Mouse (Mus musculus) cerebellum, adult 2 months (tissue): ENCODE measurements at regions not wholly inside any gene's neighbourhood (a gene's known extent, or its start where the extent isn't known, plus 50 kb on each side); places are given as distances from the start of the nearest gene placed in this dataset.

Experiments
- DNase-seq, 2 experiments: peaks; one replicate each; pipeline ENCODE4 v3.0.0; 2021
- H3K27ac ChIP-seq: fragments of 200-500 bp; 2 replicates; pipeline ENCODE4 v1.5.1; 2012; ENCODE audit warnings: low read length, control low read depth, inconsistent platforms; ENCODE audit not compliant: insufficient read depth
- H3K27me3 ChIP-seq: fragments of 200-500 bp; 2 replicates; pipeline ENCODE4 v1.6.1; 2012; ENCODE audit warnings: inconsistent platforms, mild to moderate bottlenecking, low read length, moderate library complexity; ENCODE audit not compliant: control insufficient read depth, insufficient read depth
- H3K4me1 ChIP-seq: fragments of 200-500 bp; 2 replicates; pipeline ENCODE4 v1.6.1; 2011; ENCODE audit warnings: low read length; ENCODE audit not compliant: control insufficient read depth, insufficient read depth
- H3K4me3 ChIP-seq: fragments of 200-500 bp; replicated peaks from 2 replicates; pipeline ENCODE3; 2011; ENCODE audit warnings: mild to moderate bottlenecking, low read depth, low read length, control low read depth; ENCODE audit not compliant: insufficient read depth
- CTCF ChIP-seq: fragments of 200-500 bp; IDR thresholded peaks from 2 replicates; pipeline ENCODE4 v1.5.1; 2011; ENCODE audit warnings: low read depth, mild to moderate bottlenecking, control low read depth, low read length, moderate library complexity, borderline replicate concordance; ENCODE audit not compliant: insufficient read depth
- POLR2A ChIP-seq: fragments of 200-500 bp; IDR thresholded peaks from 2 replicates; pipeline ENCODE4 v1.6.1; 2011; ENCODE audit warnings: low read length, control low read depth, borderline replicate concordance; ENCODE audit not compliant: insufficient read depth
- WGBS: fragments of 180-500 bp; shearing (Covaris S2); methylation state at CpG from one replicate; pipeline ENCODE4 v1.1.7; 2018; 5-methylcytosine and 5-hydroxymethylcytosine counted together

DNA sequence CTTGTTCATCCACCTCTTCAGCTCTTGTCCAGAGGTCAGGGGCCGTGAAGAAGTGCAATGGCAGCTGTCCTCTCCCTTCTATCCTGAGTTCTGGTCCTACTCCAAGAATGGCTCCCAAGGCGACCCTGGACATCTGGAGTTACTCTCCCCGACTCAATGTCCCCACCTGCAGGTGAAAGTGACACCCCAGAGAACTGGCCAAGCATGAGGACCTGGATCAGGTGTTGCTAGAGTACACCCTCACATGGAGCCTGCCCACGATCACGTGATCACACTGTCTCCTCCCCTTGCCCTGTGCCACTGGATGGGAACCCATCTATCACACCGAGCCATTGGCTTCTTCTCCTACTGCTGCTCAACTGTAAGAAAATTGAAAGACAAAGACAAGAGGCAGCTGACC lies 122.7 kb upstream of the Aldh1b1 start:
- no peaks in the 10 kb centered on the region; the same call in 1 of the 2 replicates for H3K4me1 ChIP-seq
- no peak overlapping the region for H3K27ac ChIP-seq
- WGBS: 64% methylated on average over 6 of the region's 6 CpGs
- no peak overlapping the region for H3K4me3 ChIP-seq
- TF ChIP-seq CTCF (no peak), POLR2A (no peak)
- no peak for DNase-seq
- H3K27me3 ChIP-seq: no peaks in the 10 kb centered on the region; the same call in 1 of the 2 replicates

DNA sequence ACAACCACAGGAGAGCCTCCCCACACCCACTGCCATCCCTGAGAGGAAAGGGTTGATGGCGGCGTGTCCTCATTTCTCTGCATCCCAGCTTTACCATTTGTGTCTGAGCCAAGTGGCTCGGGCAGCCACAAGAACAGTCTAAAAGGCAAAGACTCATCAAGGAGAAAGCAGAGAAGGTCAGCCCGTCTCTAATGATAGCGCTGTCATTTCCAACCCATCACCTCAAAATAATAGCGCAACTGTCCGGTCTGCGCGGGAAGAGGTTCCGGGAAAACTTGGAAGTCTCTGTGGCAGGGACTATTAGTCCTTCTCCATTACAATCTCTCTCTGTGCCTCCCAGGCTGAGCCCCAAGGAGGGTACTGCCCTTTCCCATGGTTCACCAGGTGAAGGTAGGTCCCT lies 124.5 kb upstream of the Aldh1b1 start:
- 54% methylated on average over 10 of the region's 10 CpGs for WGBS
- Histone ChIP-seq H3K27me3 (no peaks in the 10 kb centered on the region; the same call in 1 of the 2 replicates), H3K4me3 (no peak overlapping the region), H3K4me1 (no peaks in the 10 kb centered on the region; the same call in 1 of the 2 replicates), H3K27ac (no peak overlapping the region)
- TF ChIP-seq CTCF (no peak), POLR2A (no peak)
- DNase-seq: no peak

DNA sequence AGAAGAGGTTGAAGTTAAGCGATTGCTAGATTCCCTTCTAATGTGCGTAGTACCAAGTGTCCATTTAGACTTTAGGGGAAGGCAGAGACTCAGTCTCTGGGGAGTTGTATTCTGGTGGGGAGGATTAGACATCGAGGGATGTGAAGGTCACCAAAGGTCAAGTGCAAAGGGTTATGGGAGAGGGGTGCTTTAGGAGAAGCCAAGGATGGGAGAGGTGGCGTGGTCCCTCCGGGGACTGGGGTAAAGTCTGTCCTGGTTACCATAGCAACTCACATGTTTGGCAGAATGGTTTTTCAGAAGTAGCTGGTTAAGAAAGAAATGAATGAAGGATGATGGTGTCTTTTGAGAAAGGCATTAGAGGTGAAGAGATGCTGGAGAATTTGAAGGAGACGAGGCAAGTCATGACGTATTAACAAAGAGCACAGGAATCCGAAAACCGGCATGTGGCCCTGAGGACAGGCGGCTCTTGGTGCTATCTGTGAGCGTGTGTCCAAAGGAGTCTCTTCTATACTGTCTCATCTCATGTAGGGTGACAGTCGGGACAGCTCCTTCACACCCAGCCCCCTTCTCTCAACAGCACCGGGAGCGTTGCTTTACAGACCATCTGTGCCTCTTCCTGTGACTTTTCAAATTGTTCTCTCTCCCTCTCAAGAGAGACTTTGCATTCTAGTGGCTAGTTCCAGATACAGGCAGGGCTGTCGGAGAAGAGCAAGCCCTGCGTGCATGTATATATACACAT lies 125.6 kb upstream of the Aldh1b1 start:
- no peaks in the 10 kb centered on the region; the same call in 1 of the 2 replicates for H3K4me1 ChIP-seq
- no peak for DNase-seq
- 57% methylated on average over 16 of the region's 16 CpGs for WGBS
- TF ChIP-seq CTCF: no peak
- TF ChIP-seq POLR2A: no peak
- no peak overlapping the region for H3K4me3 ChIP-seq
- no peak overlapping the region for H3K27ac ChIP-seq
- no peaks in the 10 kb centered on the region; the same call in 1 of the 2 replicates for H3K27me3 ChIP-seq

DNA sequence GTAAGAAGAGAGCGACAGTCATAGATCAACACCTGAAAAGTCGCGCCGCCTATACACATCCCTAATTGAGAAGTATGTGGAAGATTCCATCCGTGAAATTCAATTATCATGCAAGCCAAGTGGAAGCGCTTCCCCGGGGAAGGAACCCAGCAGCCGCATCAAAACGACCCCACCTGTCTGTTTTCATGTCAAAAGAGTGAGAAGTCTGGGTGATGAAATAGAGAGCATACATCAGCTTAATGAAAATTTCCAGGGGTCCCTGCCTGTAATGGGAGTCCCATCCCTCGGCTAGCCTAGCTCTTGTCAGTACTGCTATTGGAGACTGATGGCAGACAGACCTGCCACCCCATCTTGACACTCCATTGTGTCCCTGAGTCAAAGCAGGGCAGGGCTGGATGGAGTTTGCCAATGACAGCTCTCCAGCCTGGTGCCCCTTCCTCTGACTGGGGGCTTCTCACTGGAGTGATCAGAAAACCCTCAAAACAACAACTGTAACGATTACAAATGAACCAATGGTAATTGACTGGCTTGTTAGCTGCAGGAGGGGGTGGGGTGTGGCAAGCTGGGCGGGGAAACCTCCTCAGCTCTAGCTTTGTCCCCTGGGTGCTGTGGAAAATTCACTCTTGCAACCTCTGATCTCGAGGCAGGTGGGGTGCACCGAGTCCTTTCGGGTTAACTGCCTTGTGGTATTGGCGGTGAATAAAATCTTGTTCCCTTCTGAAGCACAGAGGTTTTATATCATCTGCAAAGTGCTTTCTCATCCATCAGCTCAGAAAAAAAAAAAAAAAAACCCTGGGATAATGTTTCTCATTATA lies 126.4 kb upstream of the Aldh1b1 start:
- Histone ChIP-seq H3K4me1 (no peaks in the 10 kb centered on the region; the same call in 1 of the 2 replicates), H3K4me3 (no peak overlapping the region), H3K27me3 (no peaks in the 10 kb centered on the region; the same call in 1 of the 2 replicates), H3K27ac (no peak overlapping the region)
- DNase-seq: no peak
- no peak for TF ChIP-seq CTCF
- no peak for TF ChIP-seq POLR2A
- WGBS: 19% methylated on average over 16 of the region's 16 CpGs

DNA sequence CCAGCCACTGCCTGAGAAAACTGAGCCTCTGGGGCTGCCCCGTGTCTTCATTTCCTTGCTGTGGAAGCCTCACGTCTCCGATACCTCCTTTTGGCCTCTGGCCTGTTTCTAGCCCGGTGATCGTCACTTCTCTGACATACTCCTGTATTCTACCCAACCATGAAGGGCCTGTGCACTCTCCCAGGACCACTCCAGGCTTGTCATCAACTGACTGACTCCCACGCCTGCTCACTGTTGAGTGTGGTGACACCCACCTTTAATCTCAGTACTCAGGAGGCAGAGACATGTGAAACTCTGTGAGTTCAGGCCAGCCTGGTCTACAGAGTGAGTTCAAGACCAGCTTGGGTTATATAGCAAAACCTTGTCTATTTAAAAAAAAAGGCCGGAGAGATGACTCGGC lies 132.1 kb upstream of the Shb start:
- H3K4me1 ChIP-seq: no peaks in the 10 kb centered on the region
- H3K27me3 ChIP-seq: no peaks in the 10 kb centered on the region
- H3K4me3 ChIP-seq: no peak overlapping the region
- DNase-seq: no peak
- 87% methylated on average over 8 of the region's 8 CpGs for WGBS
- no peak for TF ChIP-seq POLR2A
- TF ChIP-seq CTCF: no peak
- no peak overlapping the region for H3K27ac ChIP-seq

DNA sequence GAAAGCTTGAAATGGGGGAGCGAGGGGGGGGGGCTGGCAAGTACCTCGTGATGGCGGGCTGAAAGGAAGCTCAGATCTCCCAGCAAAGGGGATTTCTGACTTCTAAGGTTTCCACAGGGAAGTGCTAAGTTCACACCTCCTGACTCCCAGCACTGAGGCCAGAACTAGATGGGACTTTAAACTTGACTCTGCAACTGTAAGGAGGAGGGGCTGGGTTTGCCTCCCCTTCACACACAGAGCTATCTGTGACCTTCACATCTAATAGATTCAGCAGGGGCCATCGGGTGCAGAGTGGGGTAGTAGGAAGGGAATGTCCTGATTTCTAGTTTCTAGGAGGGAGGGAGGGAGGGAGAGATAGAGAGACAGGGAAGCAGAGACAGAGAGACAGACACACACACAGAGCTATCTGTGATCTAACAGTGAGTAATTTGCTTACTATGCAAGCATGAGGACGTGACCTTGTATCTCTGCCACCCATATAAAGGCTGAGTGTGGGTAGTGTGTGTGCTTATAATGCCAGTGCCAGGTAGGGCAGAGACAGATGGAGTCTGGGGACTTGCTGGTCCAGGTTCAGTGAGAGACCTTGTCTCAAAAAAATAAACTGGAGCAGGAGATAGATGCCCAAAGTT lies 125.2 kb upstream of the Shb start:
- H3K27ac ChIP-seq: no peak overlapping the region
- H3K4me1 ChIP-seq: no peaks in the 10 kb centered on the region
- no peaks in the 10 kb centered on the region; the same call in 1 of the 2 replicates for H3K27me3 ChIP-seq
- TF ChIP-seq CTCF: no peak
- TF ChIP-seq POLR2A: no peak
- no peak overlapping the region for H3K4me3 ChIP-seq
- WGBS: 54% methylated on average over 5 of the region's 5 CpGs
- DNase-seq: no peak

DNA sequence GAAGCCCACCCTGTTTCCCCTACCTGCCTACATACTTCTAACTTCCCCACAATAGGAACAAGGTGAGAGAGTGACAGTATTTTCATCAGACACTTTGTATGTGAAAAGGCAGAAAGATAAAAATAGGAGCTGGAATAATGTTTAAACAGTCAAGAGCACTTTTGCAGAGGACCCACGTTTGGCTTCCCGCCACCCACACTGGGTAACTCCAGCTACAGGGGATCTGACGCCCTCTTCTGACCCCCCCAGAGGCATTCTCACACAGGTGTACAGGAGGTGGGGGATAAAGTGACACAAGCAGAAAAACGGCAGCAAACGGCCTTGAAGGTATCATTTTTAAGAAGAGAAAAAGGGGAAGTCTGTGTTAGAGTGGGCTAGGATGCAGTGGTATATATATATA lies 123.5 kb upstream of the Shb start:
- no peak for DNase-seq
- 76% methylated on average over 5 of the region's 5 CpGs for WGBS
- no peak overlapping the region for H3K27ac ChIP-seq

More for the DNA sequence above, 123.5 kb upstream of the Shb start:
- TF ChIP-seq POLR2A (no peak), CTCF (no peak)
- no peaks in the 10 kb centered on the region; the same call in 1 of the 2 replicates for H3K27me3 ChIP-seq
- no peaks in the 10 kb centered on the region for H3K4me1 ChIP-seq
- H3K4me3 ChIP-seq: no peak overlapping the region
